Mouse (Mus musculus) brown adipose tissue, adult 24 weeks (tissue): ENCODE measurements around the gene Nlrx1. TPM values are rescaled to one million over a fixed set of nuclear protein-coding genes. Genes with fewer than 3 reads are reported as not detected.
"Not testable (repeated sequence)": the region's sequence is repeated elsewhere in the genome, so short reads cannot be mapped to it uniquely, and the experiment has no call there.

ENCODE experiments used
- H3K27ac ChIP-seq: fragments of 200-500 bp; replicated peaks from 2 replicates; pipeline ENCODE4 v1.5.1; 2012; ENCODE audit warnings: low read depth, mild to moderate bottlenecking, low read length
- H3K4me1 ChIP-seq: fragments of 200-500 bp; 2 replicates; pipeline ENCODE4 v1.6.1; 2012; ENCODE audit warnings: low read length, mixed read lengths; ENCODE audit not compliant: control insufficient read depth, insufficient read depth, insufficient read length
- H3K4me3 ChIP-seq: fragments of 200-500 bp; 2 replicates; pipeline ENCODE4 v1.5.1; 2012; ENCODE audit warnings: low read depth, mild to moderate bottlenecking, low read length, moderate library complexity; ENCODE audit not compliant: insufficient read depth
- polyA plus RNA-seq: library from polyadenylated mRNA; stranded (reverse); fragments of >200 nt; gene quantifications from 2 replicates; pipeline ENCODE4 v1.2.4, GENCODE M21; 2012; ENCODE audit not compliant: missing spikeins, insufficient read depth, insufficient read length

Gene Nlrx1
- polyA plus RNA-seq: 8.7 and 8.8 TPM in 2 replicates

DNA sequence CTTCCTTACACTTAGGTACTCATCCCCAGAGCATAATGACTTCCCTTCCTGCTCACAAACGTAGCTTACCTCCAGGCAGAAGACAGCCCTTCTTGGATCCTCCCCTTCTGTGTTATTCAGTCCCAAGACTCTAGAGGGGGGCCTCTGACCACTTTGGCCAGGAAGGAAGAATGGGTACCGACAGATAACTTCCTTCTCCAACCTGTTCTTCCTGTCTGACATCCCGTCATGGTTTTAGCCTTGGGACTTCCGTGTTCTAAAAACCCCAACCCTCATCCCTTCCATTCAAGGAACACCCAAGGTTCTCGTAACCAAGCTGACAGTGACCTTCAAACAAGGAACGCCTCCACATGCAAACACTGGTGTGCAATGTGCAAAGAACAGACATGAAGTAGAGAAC is at the start of gene Nlrx1:
Gene Nlrx1, minus strand, starts transcription at position 168 of the 400 bp plus-strand sequence.
- H3K27ac ChIP-seq: peak within 1 kb of the TSS; percentile 51
- H3K4me3 ChIP-seq: peak within 1 kb of the TSS; percentile 83
- peaks cover 8% of the 10 kb centered on the region; the same call in 1 of the 2 replicates for H3K4me1 ChIP-seq

DNA sequence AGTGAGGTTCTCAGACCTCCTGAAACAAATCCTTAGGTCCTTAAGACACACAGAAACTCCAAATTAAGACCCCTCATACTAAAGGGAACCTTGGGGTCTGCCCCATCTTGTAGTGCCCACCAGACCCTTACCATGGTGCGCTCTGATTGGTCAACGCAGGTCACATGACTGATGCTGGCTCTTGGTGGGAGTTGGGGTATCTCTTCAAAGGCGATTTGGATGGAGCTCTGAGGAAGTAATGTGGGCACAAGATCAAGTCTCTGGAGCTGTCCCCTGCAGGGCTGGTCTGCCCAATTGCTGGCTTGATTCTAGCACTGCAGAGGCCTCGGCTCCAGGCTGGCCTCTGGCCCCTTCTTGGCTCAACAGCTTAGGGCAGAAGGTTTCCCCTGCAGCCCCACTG is 49.1 kb upstream of the Nlrx1 start:
- peaks cover 12% of the 10 kb centered on the region for H3K4me1 ChIP-seq
- 0 out of 2 replicates have a peak overlapping the region, but pooled peaks have one; percentile 96 for H3K4me3 ChIP-seq
- H3K27ac ChIP-seq: no peak overlapping the region

DNA sequence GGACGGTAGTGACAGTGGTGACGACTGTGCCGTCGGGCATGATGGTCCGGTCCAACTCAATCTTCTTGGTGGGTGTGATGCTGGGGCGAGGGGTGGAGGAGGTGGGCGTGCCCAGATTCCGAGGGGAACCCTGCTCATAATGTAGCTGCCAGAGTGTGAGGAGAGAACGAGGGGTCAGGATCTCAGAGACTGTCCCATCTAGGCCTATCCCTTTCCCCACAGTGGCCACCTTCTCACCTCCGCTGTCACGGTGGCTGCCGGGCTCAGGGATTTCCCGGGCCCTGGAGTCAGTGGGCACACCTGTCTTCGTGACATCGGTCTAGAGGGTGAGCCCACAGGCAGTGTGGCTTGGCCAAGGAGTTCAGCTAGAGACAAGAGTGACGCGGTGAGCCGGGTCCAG is 46.5 kb upstream of the Nlrx1 start:
- H3K4me1 ChIP-seq: peaks cover 19% of the 10 kb centered on the region
- H3K4me3 ChIP-seq: no peak overlapping the region
- H3K27ac ChIP-seq: no peak overlapping the region

DNA sequence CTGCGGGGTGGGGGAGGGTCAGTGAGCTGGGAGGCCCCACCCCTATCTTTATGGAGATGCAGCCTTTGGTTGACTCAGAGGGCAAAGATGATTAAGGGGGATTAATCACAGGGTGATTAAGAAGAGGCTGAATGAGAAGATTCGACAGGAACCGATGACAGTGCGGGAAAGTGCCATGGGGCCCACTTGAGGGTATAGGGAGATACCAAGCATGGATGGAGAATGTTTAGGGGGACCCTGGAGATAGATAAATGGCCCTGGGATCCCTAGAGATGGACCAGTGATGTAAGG is 45.8 kb upstream of the Nlrx1 start:
- no peak overlapping the region for H3K4me3 ChIP-seq
- no peak overlapping the region for H3K27ac ChIP-seq
- H3K4me1 ChIP-seq: peaks cover 19% of the 10 kb centered on the region

DNA sequence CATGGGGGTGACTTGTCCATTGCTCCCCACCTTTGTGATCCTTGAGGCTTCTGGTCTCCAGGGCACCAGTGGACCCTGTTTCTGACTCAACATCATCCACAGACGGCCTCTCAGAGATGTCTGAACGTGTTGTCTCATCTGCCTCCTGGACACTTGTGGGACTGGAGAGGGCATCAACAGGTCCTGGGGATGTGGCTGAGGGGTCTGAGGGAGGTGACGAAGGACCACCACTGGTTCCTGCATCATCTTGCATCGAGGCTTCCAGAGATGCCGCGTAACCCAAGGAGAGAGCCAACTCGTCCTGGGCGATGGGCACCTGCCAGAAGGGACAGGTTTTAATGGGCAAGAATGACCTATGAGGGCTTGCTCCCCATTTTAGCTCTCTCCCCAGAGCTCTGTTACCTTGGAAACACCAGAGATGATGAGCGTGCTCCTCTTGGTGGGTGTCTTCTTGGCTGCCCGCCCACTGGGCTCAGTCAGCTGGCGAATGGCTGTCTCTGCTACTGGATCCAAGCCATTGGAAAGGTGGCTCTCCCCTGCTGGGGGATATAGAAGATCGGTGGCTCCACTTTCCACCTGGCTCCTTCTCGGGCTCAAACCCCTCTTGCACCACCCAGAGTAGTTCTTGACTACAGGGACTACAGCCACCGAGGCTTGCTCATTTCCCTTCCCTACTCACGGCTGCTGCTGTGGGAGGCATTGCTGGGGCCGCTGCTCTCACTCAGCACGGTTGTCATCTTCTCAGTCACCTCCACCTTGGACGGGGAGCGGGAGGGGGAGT is 45.3 kb upstream of the Nlrx1 start:
- peaks cover 15% of the 10 kb centered on the region for H3K4me1 ChIP-seq
- H3K27ac ChIP-seq: no peak overlapping the region
- H3K4me3 ChIP-seq: no peak overlapping the region

DNA sequence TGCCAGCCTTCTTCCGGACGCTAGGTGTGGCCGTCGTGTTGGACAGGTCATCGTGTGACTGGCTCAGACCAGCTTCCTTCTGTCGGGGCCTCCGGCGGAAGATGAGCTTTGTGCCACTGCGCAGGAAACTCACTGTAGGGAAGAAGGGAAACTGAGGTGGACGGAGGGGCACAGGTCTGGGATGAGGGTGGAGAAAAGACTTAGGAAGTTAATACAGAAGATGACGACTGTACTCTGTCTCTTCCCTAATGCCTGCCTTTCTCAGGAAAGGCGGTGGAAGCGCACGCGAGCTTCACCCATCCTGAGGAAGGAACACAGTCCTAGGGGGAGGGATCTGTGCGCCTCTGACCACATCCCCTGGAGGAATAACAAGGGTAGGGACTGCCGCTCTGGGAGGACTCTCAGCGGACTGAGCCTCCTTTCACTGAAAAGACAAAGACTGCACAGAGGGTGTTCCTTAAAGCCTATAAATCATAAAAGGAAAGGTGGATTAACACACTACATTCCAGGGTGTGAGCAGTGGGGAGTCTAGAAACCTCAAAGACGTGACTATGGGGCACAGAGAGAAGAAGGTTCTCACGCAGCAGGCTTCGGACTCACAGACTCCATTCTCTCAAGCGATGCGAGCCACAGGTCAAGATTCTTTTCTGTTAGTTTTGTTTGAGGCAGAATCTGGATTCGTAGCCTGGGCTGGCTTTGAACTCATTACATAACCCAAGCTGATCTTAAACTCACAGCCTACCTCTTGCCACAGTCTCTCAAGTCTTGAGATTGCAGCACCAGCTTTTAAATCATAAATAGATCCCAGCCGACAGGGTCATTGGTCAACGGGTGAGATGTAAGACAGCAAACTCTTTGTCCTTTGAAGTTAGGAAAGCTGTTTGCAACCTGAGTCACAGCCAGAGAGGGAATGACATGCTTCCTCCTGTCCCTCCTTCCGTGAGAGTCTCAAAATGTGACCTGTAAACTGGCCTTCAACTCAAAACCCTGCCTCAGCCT is 43.0 kb upstream of the Nlrx1 start:
- H3K4me1 ChIP-seq: peaks cover 8% of the 10 kb centered on the region
- peak overlapping the region; percentile 48 for H3K4me3 ChIP-seq
- H3K27ac ChIP-seq: peak overlapping the region; percentile 99

DNA sequence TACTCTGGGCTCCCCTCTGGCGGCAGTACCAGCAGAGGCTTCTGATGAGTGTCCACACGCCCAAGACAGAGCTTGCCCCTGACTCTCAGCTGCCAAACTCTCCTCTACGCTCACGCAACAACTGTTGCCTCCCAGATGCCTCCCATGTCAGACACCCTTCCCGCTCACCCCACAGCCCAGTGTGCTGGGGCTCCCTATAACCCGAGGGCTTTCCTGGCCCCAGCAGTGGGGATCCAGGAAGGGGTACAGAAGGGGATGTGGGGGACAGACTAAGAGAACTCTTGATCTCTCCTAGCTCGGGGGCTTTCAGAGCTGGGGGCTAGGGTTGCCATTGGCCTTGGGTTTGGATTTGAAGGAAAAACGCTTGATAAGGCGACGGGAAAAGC is 42.3 kb upstream of the Nlrx1 start:
- peak overlapping the region; percentile 99 for H3K27ac ChIP-seq
- peak overlapping the region; percentile 48 for H3K4me3 ChIP-seq
- peaks cover 8% of the 10 kb centered on the region for H3K4me1 ChIP-seq

DNA sequence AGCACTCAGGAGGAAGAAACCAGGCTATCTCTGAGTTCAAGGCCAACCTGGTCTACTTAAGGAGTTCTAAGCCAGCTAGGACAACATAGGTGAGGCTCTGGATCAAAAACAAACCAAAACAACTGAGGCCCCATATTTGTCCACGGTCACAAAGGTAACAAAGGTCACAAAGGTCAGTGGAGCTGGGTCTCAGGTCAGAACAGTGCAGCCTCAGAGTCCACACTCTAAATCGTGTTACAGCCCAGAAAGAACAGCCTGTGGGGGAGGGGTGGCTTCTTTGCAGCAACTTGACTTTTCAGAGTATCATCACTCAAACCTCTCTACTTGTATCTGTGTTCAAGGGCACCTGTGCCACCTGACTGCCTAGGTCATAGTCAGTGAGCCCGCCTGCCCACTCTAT is 41.4 kb upstream of the Nlrx1 start:
- Histone ChIP-seq H3K4me1 (peaks cover 8% of the 10 kb centered on the region), H3K4me3 (no peak overlapping the region), H3K27ac (no peak overlapping the region)

DNA sequence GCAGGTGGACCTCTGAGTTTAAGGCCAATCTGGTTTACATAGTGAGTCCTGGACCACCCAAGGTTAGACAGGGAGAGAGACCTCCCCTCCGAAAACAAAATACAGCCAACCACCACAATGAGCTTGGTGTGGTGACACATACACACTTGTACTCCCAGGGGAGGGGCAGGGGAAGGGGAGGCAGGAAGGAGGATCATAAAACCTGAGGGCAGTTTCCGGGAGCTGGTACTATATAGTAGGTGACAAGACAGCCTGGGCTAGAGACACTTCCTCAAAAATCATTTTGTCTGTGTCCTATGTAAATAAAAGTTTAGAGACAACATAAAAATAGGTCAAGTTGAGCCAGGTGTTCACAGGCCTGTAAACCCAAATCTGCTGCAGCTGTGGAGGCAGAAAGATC is 38.8 kb upstream of the Nlrx1 start:
- Histone ChIP-seq H3K4me1 (peaks cover 11% of the 10 kb centered on the region), H3K27ac (no peak overlapping the region), H3K4me3 (no peak overlapping the region)

DNA sequence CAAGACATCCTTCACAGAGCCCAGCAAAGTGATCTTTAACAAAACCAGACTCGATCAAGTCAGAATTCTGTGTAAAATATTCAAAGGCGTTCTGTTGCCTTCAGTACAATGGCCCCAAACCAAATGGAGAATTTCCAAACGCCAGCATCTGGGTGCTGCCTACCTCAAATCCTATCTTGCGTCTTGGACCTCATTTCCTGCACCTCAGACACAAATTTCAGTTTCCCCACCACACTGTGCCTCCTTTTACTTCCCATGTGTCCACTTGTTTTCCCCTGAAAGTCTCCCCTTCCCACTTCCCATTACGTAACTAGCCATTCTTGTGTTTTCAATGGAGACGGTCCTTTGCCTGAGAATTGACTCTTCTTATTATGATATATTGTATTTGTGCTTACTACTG is 38.1 kb upstream of the Nlrx1 start:
- peaks cover 11% of the 10 kb centered on the region for H3K4me1 ChIP-seq
- H3K4me3 ChIP-seq: no peak overlapping the region

DNA sequence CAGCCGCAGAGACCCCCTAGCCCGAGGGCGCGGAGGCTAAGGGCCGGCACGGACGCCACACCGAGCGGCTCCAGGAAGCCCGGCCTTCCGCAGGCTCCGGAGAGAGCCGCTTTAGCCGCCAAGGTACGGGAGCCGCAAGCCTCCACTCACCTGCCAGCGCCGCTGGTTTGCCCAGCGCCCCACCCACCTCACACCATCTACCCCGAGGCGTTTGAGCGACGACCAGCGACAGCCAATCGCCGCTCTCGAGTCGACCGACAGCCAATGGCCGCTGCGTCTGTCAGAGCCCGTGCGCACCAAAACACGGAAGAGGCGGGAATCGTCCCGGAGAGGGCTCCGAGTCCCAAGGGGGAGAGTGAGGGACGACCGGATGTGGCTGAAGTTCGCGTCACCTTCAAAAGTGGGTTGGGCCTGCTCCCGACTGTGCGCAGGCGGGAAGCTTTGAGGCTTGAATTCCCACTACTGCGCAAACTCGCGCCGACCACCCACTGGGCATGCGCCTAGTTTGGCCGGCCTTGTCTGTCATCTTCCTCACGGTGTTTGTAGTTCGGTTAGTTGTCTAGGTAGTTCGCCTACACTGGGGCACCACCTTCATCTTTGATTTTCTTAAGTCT is 37.2 kb upstream of the Nlrx1 start, which contains the start of gene Hinfp:
Gene Hinfp, minus strand, starts transcription at position 206 of the 614 bp plus-strand sequence.
- H3K4me3 ChIP-seq: peak within 1 kb of the TSS; percentile 71
- H3K4me1 ChIP-seq: peaks cover 7% of the 10 kb centered on the region
- peak within 1 kb of the TSS; percentile 69 for H3K27ac ChIP-seq

More for the DNA sequence above, 38.1 kb upstream of the Nlrx1 start:
- no peak overlapping the region for H3K27ac ChIP-seq

DNA sequence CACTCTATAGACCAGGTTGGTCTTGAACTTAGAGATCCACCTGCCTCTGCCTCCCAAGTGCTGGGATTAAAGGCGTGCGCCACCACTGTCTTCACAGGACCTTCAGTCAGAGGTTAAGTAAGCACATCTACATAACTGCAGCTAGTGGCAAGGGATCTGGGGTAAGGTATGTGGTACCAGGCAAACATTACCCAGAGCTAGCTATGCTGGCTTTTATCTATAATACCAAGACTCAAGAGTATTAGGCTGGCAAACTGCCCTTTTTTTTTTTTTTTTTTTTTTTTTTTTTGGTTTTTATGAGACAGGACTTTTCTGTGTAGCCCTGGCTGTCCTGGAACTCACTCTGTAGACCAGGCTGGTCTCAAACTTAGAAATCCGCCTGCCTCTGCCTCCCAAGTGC is 31.6 kb upstream of the Nlrx1 start:
- H3K27ac ChIP-seq, H3K4me3 ChIP-seq, H3K4me1 ChIP-seq: not testable (repeated sequence)

DNA sequence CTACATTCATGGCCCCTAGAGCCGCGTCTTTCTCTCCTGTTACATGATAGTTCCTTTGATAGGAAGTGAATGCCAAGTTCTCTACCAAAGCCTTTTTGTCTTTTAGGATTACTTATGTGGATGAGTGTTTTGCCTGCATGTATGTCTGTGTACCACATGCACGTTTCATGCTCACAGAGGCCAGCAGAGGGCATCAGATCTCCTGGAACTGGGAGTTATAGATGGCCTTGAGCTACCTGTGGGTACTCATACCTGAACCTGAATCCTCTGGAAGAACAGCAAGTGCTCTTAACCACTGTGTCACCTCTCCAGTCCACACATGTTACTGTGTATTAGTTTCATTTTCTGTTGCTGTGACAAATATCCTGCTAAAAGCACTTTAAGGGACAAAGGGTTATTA is 24.1 kb upstream of the Nlrx1 start:
- peaks cover under 1% of the 10 kb centered on the region; the same call in 1 of the 2 replicates for H3K4me1 ChIP-seq
- no peak overlapping the region for H3K27ac ChIP-seq
- no peak overlapping the region for H3K4me3 ChIP-seq

DNA sequence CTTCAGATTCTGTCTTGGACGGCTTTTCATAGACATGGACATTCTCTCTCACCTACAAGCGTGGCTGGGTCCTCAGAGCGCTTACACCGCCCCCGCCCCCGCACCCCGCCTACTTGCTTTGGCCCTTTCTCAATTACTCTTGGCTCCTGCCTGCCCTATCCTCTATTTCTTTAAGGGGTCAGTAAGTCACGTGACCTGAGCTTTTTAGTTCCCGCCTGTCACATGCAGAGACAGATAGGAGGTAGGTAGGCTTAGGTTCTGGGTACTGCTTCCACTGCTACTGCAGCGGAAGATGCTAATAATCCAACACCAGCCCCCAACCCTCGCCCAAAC is 20.5 kb upstream of the Nlrx1 start:
- H3K4me3 ChIP-seq: no peak overlapping the region
- no peak overlapping the region for H3K27ac ChIP-seq
- H3K4me1 ChIP-seq: peaks cover 4% of the 10 kb centered on the region; the same call in 1 of the 2 replicates
